Mouse (Mus musculus): ENCODE data around the gene Sema4b.

- TF ChIP-seq CTCF (conservative IDR thresholded peaks at IDR 0.05; ENCODE audit: low read length) (no peak), POU5F1 (IDR thresholded peaks at IDR 0.05; ENCODE audit: borderline replicate concordance, low read length) (no peak)
Measured at GRCm38 (mm10) chr7:80177438-80177837, 9.2 kb upstream of the Sema4b start.
